Mouse (Mus musculus) T-cell, adult 66 days (primary cell): ENCODE results near the gene Tmem117. TPM values are rescaled to one million over a fixed set of nuclear protein-coding genes. Genes with fewer than 3 reads are reported as not detected.

Experiments used
- total RNA-seq, 2 experiments: library from RNA; stranded (reverse); gene quantifications; 3 replicates in 1 of 2; 4 replicates in 1 of 2; pipeline ENCODE4 v1.2.4; 2023

Gene Tmem117
- not detected for total RNA-seq

GRCm38 (mm10) chr15:94628830-94629601 is at the start of gene Tmem117:
TSS of gene Tmem117 (plus strand) at chr15:94629232.

GRCm38 (mm10) chr15:94589219-94590075 is 39.6 kb upstream of the Tmem117 start, which contains the start of gene Twf1:
TSS of gene Twf1 (minus strand) at chr15:94589889.

Other genes with a start within 250 kb of the Tmem117 start
- under 1 TPM in 1 of 2 experiments, not detected in 1; 0.30 TPM for gene Adamts20, start 163.8 kb upstream of the Tmem117 start, total RNA-seq
- 10 to 100 TPM; 13.5 to 13.7 TPM for gene Pus7l, start 85.7 kb upstream of the Tmem117 start, total RNA-seq
- gene Irak4, start 85.6 kb upstream of the Tmem117 start, total RNA-seq = 10 to 100 TPM; 22.2 to 24.1 TPM
- gene Twf1, start 39.3 kb upstream of the Tmem117 start, total RNA-seq = 10 to 100 TPM; 44.1 to 48.1 TPM